Mouse (Mus musculus) urinary bladder, postnatal 4 days (tissue): ENCODE results near the gene Grk2.

Experiments
- DNase-seq, 2 experiments: peaks; one replicate each; pipeline ENCODE4 v3.0.0; 2021 to 2022; ENCODE audit warnings: low spot score in 2 of 2

Grk2 gene

GRCm38 (mm10) chr19:4303640-4303995 is 2.4 kb downstream of the Grk2 start:
- DNase-seq, result no peak

- no peak for DNase-seq
These were observed 2.9 kb downstream of the Grk2 start for GRCm38 (mm10) chr19:4302936-4303639.

- DNase-seq, result no peak
These were observed 4.0 kb downstream of the Grk2 start for GRCm38 (mm10) chr19:4301735-4302651.

GRCm38 (mm10) chr19:4300852-4301734 is 4.9 kb downstream of the Grk2 start:
- DNase-seq, result no peak

- DNase-seq, result no peak
These were observed 5.7 kb downstream of the Grk2 start for GRCm38 (mm10) chr19:4300271-4300704.

- DNase-seq, result no peak
These were observed 6.3 kb downstream of the Grk2 start for GRCm38 (mm10) chr19:4299574-4300270.

- DNase-seq, result no peak
These were observed 6.9 kb downstream of the Grk2 start for GRCm38 (mm10) chr19:4299126-4299525.

GRCm38 (mm10) chr19:4298322-4299121 is 7.5 kb downstream of the Grk2 start:
- no peak for DNase-seq

GRCm38 (mm10) chr19:4297851-4298250 is 8.2 kb downstream of the Grk2 start:
- no peak for DNase-seq

- no peak for DNase-seq
These were observed 9.4 kb downstream of the Grk2 start for GRCm38 (mm10) chr19:4296611-4297010.

GRCm38 (mm10) chr19:4295391-4295790 is 10.6 kb downstream of the Grk2 start:
- DNase-seq, result no peak

- DNase-seq, result no peak
These were observed 11.5 kb downstream of the Grk2 start for GRCm38 (mm10) chr19:4294381-4295097.

GRCm38 (mm10) chr19:4291161-4291560 is 14.9 kb downstream of the Grk2 start:
- DNase-seq, result no peak

- no peak for DNase-seq
These were observed 15.3 kb downstream of the Grk2 start for GRCm38 (mm10) chr19:4290749-4291148.

- no peak for DNase-seq
These were observed 22.4 kb downstream of the Grk2 start for GRCm38 (mm10) chr19:4283653-4284052.

GRCm38 (mm10) chr19:4282898-4283553 is 23.0 kb downstream of the Grk2 start, which contains the start of gene Ankrd13d:
Gene Ankrd13d (minus strand): TSS chr19:4283137.
- peak; percentile 85 to 88 for DNase-seq

- DNase-seq, result no peak
These were observed 25.6 kb downstream of the Grk2 start for GRCm38 (mm10) chr19:4280425-4280824.

- no peak for DNase-seq
These were observed 26.5 kb downstream of the Grk2 start for GRCm38 (mm10) chr19:4279487-4279886.

- DNase-seq, result no peak
These were observed 35.0 kb downstream of the Grk2 start for GRCm38 (mm10) chr19:4270972-4271371.
